Mouse (Mus musculus) CH12.LX (cell line): ENCODE results near the gene Gm10719.
"Not testable (repeated sequence)": the region's sequence is repeated elsewhere in the genome, so short reads cannot be mapped to it uniquely, and the experiment has no call there.

ENCODE experiments used
- BHLHE40 ChIP-seq: IDR thresholded peaks from 2 replicates; pipeline ENCODE4 v1.6.1; 2011; ENCODE audit warnings: mild to moderate bottlenecking, low read depth, low read length, improper control_type of control experiment
- CTCF ChIP-seq, 2 experiments: IDR thresholded peaks in 1 of 2; conservative IDR thresholded peaks in 1 of 2; 2 replicates each; pipeline ENCODE4 v1.5.1; 2011 to 2012; ENCODE audit warnings: low read depth in 2 of 2, low read length in 2 of 2, improper control_type of control experiment in 1 of 2, inconsistent platforms in 1 of 2, mild to moderate bottlenecking in 1 of 2, moderate library complexity in 1 of 2
- JUN ChIP-seq: IDR thresholded peaks from 2 replicates; pipeline ENCODE4 v1.6.1; 2011; ENCODE audit warnings: low read depth, mild to moderate bottlenecking, low read length, improper control_type of control experiment, moderate library complexity; ENCODE audit not compliant: insufficient read depth
- MAFK ChIP-seq: IDR thresholded peaks from 2 replicates; pipeline ENCODE4 v1.6.1; 2011; ENCODE audit warnings: low read length, improper control_type of control experiment; ENCODE audit not compliant: insufficient replicate concordance
- MEF2A ChIP-seq: IDR thresholded peaks from 2 replicates; pipeline ENCODE4 v1.6.1; 2014; ENCODE audit warnings: low read depth, mild to moderate bottlenecking, inconsistent platforms, low read length, improper control_type of control experiment, borderline replicate concordance
- POLR2A ChIP-seq: IDR thresholded peaks from 2 replicates; pipeline ENCODE4 v1.6.1; 2011; ENCODE audit warnings: low read depth, mild to moderate bottlenecking, improper control_type of control experiment, low read length
- SIN3A ChIP-seq: IDR thresholded peaks from 2 replicates; pipeline ENCODE4 v1.6.1; 2012; ENCODE audit warnings: low read length, improper control_type of control experiment, inconsistent platforms
- TCF12 ChIP-seq: IDR thresholded peaks from 2 replicates; pipeline ENCODE4 v1.6.1; 2014; ENCODE audit warnings: low read depth, mild to moderate bottlenecking, inconsistent platforms, low read length, improper control_type of control experiment

GRCm38 (mm10) chr9:3007272-3007671 is 9.9 kb upstream of the Gm10719 start:
- TF ChIP-seq CTCF (conservative IDR thresholded peaks at IDR 0.05 in 1 of 2, IDR thresholded peaks at IDR 0.05 in 1 of 2; ENCODE audit: low read depth in 2 of 2, low read length in 2 of 2); MEF2A; TCF12; POLR2A; BHLHE40; SIN3A; MAFK; JUN: not testable (repeated sequence)
